Mouse (Mus musculus): ENCODE results near the gene Pgm1.

DNA sequence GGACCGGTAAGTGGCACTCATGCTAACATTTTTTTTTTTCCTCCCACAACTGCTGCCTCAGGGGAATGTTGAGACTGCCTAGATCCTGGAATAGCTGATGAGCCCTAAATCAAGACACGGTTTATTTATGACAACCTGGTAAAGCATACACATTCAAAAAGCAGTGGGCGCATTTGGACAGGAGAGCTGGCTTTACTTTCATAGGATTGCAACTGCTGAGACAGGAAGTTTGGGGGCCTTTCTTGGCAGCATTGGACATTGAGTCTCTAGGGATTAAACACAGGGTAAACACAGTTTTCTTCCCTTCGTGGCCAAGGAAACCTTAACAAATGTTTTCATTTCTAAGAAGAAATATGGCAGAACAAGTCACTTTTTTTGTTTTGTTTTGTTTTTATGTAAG lies 40.9 kb downstream of the Pgm1 start:
- TF ChIP-seq CTCF (IDR thresholded peaks at IDR 0.05; ENCODE audit: borderline replicate concordance, control insufficient read depth, extremely low read depth, insufficient read depth, low read length, poor library complexity) (no peak), POLR2A (IDR thresholded peaks at IDR 0.05; ENCODE audit: control insufficient read depth, extremely low read depth, insufficient read depth, low read length, poor library complexity) (no peak)
